Mouse (Mus musculus) cerebellum, adult 11-12 months (tissue): ENCODE measurements at regions not wholly inside any gene's neighbourhood (a gene's known extent, or its start where the extent isn't known, plus 50 kb on each side); places are given as distances from the start of the nearest gene placed in this dataset.
A peak's percentile ranks its signal among the peaks of the same experiment; 100 is the strongest.
"Not testable (repeated sequence)": the region's sequence is repeated elsewhere in the genome, so short reads cannot be mapped to it uniquely, and the experiment has no call there.

ENCODE experiments used
- DNase-seq: peaks from one replicate; pipeline ENCODE4 v3.0.0; 2022

DNA sequence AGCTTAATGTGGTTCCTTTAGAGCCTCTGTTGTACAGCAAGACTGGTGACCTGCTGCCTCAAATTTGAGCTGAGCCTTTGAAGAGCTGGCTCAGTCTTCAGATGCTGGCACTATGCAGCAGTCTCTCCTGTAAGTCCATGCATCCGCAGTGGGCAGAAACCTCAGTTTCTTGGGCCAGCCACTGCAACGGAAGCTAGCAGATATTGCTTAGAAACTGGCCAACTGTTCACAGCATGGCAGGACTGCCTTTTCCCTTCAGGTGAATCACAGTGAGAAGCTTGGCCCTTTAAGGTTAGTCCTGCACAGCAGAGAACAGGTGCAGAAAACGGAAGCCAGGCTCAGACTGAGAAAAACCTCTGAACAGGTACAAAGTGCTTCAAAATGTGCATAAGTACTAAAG lies 1976.8 kb upstream of the G6pd2 start:
- DNase-seq: peak; percentile 4

GRCm38 (mm10) chr5:59845745-59846144 lies 1962.9 kb upstream of the G6pd2 start:
- no peak for DNase-seq

DNA sequence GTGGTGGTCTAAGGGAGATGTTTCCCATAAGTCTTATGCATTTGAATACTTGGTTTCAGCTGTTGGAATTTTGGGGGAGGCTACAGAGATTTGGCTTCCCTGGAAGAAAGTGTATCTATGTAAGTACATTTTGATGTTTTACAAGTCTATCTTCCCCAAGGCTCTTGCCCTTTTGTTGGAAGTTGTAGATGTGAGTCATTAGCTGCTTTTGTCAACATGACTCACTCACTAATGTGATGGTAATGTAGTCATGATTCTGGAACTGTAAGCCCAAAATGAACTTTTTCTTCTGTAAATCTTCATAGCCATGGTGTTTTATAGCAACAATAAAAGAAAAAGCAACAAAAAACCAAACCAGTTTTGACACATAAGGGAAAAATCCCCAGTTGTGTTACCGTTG lies 1961.0 kb upstream of the G6pd2 start:
- DNase-seq: no peak

- no peak for DNase-seq
These were observed 1914.5 kb upstream of the G6pd2 start for GRCm38 (mm10) chr5:59893952-59894724.

DNA sequence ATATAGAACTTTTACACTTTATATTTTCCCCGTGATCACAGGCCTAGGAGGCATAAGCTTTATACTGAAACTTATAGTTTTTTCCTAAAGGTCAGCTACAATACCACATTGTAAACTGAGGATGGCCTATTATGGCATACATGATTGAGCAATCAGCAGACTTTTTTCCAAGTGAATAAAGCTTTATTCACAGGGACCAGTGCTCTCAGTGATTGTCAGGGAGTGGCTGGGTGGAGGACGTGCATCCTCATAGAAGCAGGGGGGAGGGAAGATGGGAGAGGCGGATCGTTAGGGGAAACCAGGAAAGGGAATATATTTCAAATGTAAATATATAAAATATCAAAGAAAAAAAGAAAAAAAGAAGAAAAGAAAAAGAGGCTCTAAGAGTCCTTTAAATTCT lies 1886.7 kb upstream of the G6pd2 start:
- no peak for DNase-seq

DNA sequence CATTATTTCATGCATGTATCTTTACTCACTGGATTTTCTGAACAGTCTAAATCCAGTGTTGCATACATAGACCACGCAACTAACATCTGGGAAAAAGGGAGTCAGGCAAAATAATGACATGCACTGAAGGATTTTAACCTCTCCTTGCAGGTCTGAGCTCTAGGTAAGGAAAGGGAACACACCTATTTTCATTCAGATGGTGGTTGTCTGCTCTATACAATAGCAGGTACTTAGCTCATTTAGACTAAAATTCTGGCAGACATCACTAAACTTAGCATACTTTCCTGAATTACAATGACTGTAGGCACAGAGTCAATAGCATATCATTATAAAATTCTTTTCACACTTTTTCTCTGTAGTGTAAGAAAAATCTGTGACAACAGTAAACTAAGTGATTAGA lies 1867.8 kb upstream of the G6pd2 start:
- DNase-seq: no peak

DNA sequence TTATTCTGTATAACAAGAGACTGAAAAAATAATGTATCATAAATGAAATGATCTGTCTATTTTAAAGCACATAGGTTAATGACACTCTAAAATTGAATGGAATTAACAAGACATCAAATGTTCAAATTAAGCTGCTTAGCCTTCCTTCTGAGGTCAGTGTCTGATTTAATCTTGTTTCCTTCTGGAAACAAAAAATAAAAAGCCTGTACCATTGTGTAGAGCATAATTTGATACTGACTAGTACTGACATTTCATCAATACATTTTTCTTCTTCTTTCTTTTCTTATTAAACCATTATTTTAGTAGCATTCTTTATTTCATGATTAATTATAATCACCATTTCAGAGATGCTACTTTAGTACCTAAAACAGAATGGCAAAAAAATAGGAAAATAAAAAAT lies 1862.9 kb upstream of the G6pd2 start:
- DNase-seq: no peak

- DNase-seq: no peak
These were observed 1860.6 kb upstream of the G6pd2 start for GRCm38 (mm10) chr5:59947831-59948568.

GRCm38 (mm10) chr5:59956240-59956639 lies 1852.4 kb upstream of the G6pd2 start:
- not testable (repeated sequence) for DNase-seq

DNA sequence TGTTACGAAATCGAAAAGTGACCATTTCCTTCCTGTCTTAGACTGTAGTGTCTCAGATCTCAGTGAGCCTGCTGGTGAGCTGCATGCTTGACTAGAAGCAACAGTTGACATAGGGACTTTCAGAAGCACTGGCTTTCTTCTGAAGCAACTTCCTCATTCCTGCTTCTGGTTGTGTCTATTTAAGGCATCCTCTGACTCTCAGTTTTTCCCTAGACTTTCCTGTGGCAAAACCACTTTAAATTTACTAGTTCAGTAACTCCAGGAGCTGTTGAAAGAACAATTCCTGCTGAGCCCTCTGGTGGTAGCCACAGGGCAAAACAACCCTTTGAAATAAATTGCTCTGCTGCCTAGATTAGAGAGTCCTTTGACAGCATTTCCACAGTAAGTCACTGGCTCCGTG lies 1811.9 kb upstream of the G6pd2 start:
- DNase-seq: no peak

DNA sequence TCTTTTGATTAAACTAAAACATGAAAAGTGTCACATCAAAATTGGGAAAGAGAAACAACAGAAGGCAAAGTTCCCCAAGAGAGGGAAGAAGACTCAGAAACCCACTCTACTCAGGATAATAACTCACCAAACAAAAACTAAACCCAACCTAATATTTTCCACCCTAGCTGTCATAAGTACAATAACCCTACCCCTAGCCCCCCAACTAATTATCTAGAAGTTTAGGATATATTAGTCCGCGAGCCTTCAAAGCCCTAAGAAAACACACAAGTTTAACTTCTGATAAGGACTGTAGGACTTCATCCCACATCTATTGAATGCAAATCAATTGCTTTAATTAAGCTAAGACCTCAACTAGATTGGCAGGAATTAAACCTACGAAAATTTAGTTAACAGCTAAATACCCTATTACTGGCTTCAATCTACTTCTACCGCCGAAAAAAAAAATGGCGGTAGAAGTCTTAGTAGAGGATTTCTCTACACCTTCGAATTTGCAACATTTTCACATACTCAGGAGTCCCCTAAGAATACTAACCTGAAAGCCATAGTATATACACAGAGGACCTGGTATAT lies 1765.9 kb upstream of the G6pd2 start:
- not testable (repeated sequence) for DNase-seq

GRCm38 (mm10) chr5:60049053-60049452 lies 1759.6 kb upstream of the G6pd2 start:
- no peak for DNase-seq

DNA sequence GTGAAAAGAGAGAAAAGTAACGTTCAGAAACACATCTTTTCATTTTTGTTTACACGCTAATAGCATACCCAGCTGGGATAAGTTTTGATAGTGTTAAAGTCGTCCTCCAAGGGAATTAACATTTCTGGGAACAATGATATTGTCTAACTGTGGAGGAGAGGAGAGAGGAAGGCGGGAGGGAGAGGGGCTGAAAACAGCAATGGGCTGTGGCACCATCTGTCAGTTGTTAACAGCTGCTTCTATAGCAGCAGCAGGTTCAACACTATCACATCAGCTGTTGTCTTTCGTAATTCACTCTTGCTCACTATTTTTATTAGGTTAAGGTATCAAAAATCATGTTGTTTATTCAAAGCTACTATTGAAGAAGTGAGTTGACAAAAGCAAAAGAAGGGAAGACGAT lies 1747.4 kb upstream of the G6pd2 start:
- DNase-seq: no peak
